Mouse (Mus musculus): ENCODE measurements around the gene Acy3.
"Not testable (repeated sequence)": the region's sequence is repeated elsewhere in the genome, so short reads cannot be mapped to it uniquely, and the experiment has no call there.

GRCm38 (mm10) chr19:4037154-4037787, 50.9 kb downstream of the Acy3 start:
- not testable (repeated sequence) for TF ChIP-seq CTCF (IDR thresholded peaks at IDR 0.05; ENCODE audit: insufficient read depth, low read length); POLR2A (IDR thresholded peaks at IDR 0.05; ENCODE audit: borderline replicate concordance, extremely low read depth, low read depth, low read length)

Measured in lung, adult 2 months (tissue).